Mouse (Mus musculus) intestine, postnatal 0 days (tissue): Measurements from ENCODE around the gene Adamts1. TPM values are rescaled to one million over a fixed set of nuclear protein-coding genes. Genes with fewer than 3 reads are reported as not detected.
A peak's percentile ranks its signal among the peaks of the same experiment; 100 is the strongest.

ENCODE experiments used
- ATAC-seq: fragments of 200-750 bp; cut with Nextera tagmentation; 2 replicates; pipeline ENCODE4 v1.8.0; 2017; ENCODE audit warnings: mild to moderate bottlenecking, moderate TSS enrichment, moderate library complexity
- H3K27ac ChIP-seq: fragments of 300-500 bp; sonication (generic); 2 replicates; pipeline ENCODE4 v1.5.1; 2014; ENCODE audit warnings: mild to moderate bottlenecking, low read depth, low read length, moderate library complexity
- H3K27me3 ChIP-seq: fragments of 300-500 bp; sonication (generic); replicated peaks from 2 replicates; pipeline ENCODE4 v1.6.1; 2014; ENCODE audit warnings: low read length, mixed read lengths; ENCODE audit not compliant: control insufficient read depth, insufficient read depth
- H3K36me3 ChIP-seq: fragments of 300-500 bp; sonication (generic); 2 replicates; pipeline ENCODE4 v1.6.1; 2014; ENCODE audit warnings: mild to moderate bottlenecking, moderate library complexity; ENCODE audit not compliant: control insufficient read depth, insufficient read depth
- H3K4me1 ChIP-seq: fragments of 300-500 bp; sonication (generic); replicated peaks from 2 replicates; pipeline ENCODE4 v1.6.1; 2014; ENCODE audit warnings: antibody characterized with exemption, low read length, mixed read lengths; ENCODE audit not compliant: control insufficient read depth, insufficient read depth
- H3K4me2 ChIP-seq: fragments of 300-500 bp; sonication (generic); replicated peaks from 2 replicates; pipeline ENCODE4 v1.6.1; 2014; ENCODE audit warnings: low read depth, mild to moderate bottlenecking, moderate library complexity
- H3K4me3 ChIP-seq: fragments of 300-500 bp; sonication (generic); 2 replicates; pipeline ENCODE4 v1.5.1; 2014; ENCODE audit warnings: low read depth, low read length
- H3K9ac ChIP-seq: fragments of 300-500 bp; sonication (generic); 2 replicates; pipeline ENCODE4 v1.6.1; 2014; ENCODE audit warnings: mild to moderate bottlenecking, low read depth, low read length
- H3K9me3 ChIP-seq: fragments of 300-500 bp; sonication (generic); 2 replicates; pipeline ENCODE4 v1.6.1; 2016; ENCODE audit warnings: mixed run types; ENCODE audit not compliant: control insufficient read depth
- CTCF ChIP-seq: sonication (generic); IDR thresholded peaks from 2 replicates; pipeline ENCODE4 v1.5.1; 2016; ENCODE audit warnings: low read depth, mild to moderate bottlenecking, control low read depth, antibody characterized with exemption, moderate library complexity
- WGBS: fragments of 180-500 bp; shearing (Covaris S2); extraction: QIAGEN DNeasy Blood & Tissue Kit; methylation state at CpG from one replicate; pipeline ENCODE4 v1.1.7; 2014; 5-methylcytosine and 5-hydroxymethylcytosine counted together
- polyA plus RNA-seq: library from polyadenylated mRNA; unstranded; fragments of >200 nt; fragmentation: Nextera tagmentation; extraction: Ambion mirVana; gene quantifications from 2 replicates; pipeline ENCODE4 v1.2.1, GENCODE M21; 2015

Adamts1 gene
- polyA plus RNA-seq: 8.2 and 10.0 TPM in 2 replicates

DNA sequence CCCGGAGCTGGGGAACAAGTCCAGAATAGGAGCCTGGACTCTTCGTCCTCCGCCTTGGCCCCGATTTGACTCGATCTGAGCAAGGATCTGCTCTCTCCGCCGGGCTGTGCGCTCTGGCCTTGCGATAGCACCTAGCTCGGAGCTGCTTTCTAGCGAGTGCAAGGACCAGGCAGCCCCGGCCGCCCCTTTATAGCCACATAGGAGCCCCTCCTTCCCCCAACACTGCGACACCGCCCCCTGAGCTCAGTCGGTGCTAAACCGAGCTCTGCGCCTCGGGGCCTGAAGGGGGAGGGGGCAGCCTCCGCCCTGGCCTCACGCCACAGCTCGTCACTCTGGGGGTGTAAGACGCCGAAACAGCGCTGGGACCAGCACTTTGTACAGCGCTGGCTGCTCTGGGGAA, at the start of gene Adamts1:
Gene Adamts1 (minus strand): TSS at position 160 of the 400 bp plus-strand sequence.
- under 1% methylated on average over 26 of the region's 26 CpGs for WGBS

GRCm38 (mm10) chr16:85827066-85827465, 24.2 kb upstream of the Adamts1 start:
- ATAC-seq: no peak
- Histone ChIP-seq H3K27ac (no peak overlapping the region), H3K4me2 (no peak overlapping the region), H3K27me3 (no peaks in the 10 kb centered on the region), H3K9me3 (no peaks in the 10 kb centered on the region), H3K36me3 (no peaks in the 10 kb centered on the region), H3K4me1 (no peaks in the 10 kb centered on the region), H3K9ac (no peak overlapping the region), H3K4me3 (no peak overlapping the region)
- TF ChIP-seq CTCF: no peak
- 69% methylated on average over 3 of the region's 3 CpGs for WGBS

More for the DNA sequence above, at the start of gene Adamts1:
- peaks cover 10% of the 10 kb centered on the region for H3K36me3 ChIP-seq
- H3K4me3 ChIP-seq: peak within 1 kb of the TSS; percentile 62
- peak within 1 kb of the TSS; percentile 89 for H3K27ac ChIP-seq
- no peaks in the 10 kb centered on the region; the same call in 1 of the 2 replicates for H3K4me1 ChIP-seq
- H3K27me3 ChIP-seq: peaks cover 10% of the 10 kb centered on the region; the same call in 1 of the 2 replicates
- no peaks in the 10 kb centered on the region for H3K9me3 ChIP-seq
- peak; percentile 55 for TF ChIP-seq CTCF
- peak within 1 kb of the TSS; percentile 90 for H3K4me2 ChIP-seq
- H3K9ac ChIP-seq: peak within 1 kb of the TSS; percentile 68
- 0 out of 2 replicates have a peak, but pooled peaks have one; percentile 15 for ATAC-seq

- no peak for ATAC-seq
- Histone ChIP-seq H3K4me2 (no peak overlapping the region), H3K9me3 (no peaks in the 10 kb centered on the region), H3K4me3 (no peak overlapping the region), H3K27ac (no peak overlapping the region), H3K9ac (no peak overlapping the region), H3K36me3 (no peaks in the 10 kb centered on the region), H3K4me1 (no peaks in the 10 kb centered on the region), H3K27me3 (no peaks in the 10 kb centered on the region)
- TF ChIP-seq CTCF: no peak
- WGBS: 82% methylated on average over 5 of the region's 5 CpGs
Measured at GRCm38 (mm10) chr16:85822330-85822916, 19.5 kb upstream of the Adamts1 start.

GRCm38 (mm10) chr16:85819808-85820458, 17.0 kb upstream of the Adamts1 start:
- Histone ChIP-seq H3K4me3 (no peak overlapping the region), H3K27me3 (no peaks in the 10 kb centered on the region), H3K9me3 (no peaks in the 10 kb centered on the region), H3K36me3 (no peaks in the 10 kb centered on the region), H3K4me1 (no peaks in the 10 kb centered on the region), H3K9ac (no peak overlapping the region), H3K27ac (no peak overlapping the region), H3K4me2 (no peak overlapping the region)
- WGBS: 52% methylated on average over 5 of the region's 5 CpGs
- ATAC-seq: no peak
- TF ChIP-seq CTCF: peak; percentile 55

- Histone ChIP-seq H3K4me1 (no peaks in the 10 kb centered on the region), H3K36me3 (no peaks in the 10 kb centered on the region), H3K4me2 (no peak overlapping the region), H3K27ac (no peak overlapping the region), H3K9ac (no peak overlapping the region), H3K4me3 (no peak overlapping the region), H3K9me3 (no peaks in the 10 kb centered on the region), H3K27me3 (no peaks in the 10 kb centered on the region)
- 93% methylated on average over 2 of the region's 2 CpGs for WGBS
- ATAC-seq: no peak
- no peak for TF ChIP-seq CTCF
Measured at GRCm38 (mm10) chr16:85814116-85814515, 11.2 kb upstream of the Adamts1 start.

DNA sequence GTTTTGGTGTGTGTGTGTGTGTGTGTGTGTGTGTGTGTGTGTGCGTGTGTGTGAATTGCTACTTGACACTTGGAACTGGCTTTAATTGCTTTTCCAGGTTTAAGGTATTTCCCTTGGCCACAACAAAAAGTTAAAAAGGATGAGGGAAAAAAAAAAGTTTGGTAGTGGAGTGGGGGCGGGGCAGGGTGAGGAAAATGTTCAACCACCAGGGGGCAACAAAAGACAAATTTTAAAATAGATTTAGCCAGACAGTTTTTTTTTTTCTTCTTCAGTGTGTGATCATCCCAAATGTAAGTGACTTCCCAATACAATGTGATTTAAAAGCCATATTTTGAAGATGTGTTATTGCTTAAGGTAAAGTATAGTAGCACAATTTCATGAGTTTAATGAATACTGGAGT, 4.7 kb upstream of the Adamts1 start:
- TF ChIP-seq CTCF: peak; percentile 62
- H3K4me3 ChIP-seq: no peak overlapping the region
- H3K9me3 ChIP-seq: no peaks in the 10 kb centered on the region
- H3K4me2 ChIP-seq: no peak overlapping the region
- no peaks in the 10 kb centered on the region; the same call in 1 of the 2 replicates for H3K4me1 ChIP-seq
- no peaks in the 10 kb centered on the region for H3K36me3 ChIP-seq
- H3K27me3 ChIP-seq: 0 out of 2 replicates have a peak, but pooled peaks cover 4% of the 10 kb centered on the region
- H3K9ac ChIP-seq: no peak overlapping the region
- 12% methylated on average over 2 of the region's 2 CpGs for WGBS
- H3K27ac ChIP-seq: no peak overlapping the region
- no peak for ATAC-seq
